Comparison of ENCODE assay signal across 12 mouse cellular contexts in genomic region chr9:96284916-96285315, GRCm38 (mm10).
DNase-seq lines count a peak whose midpoint lies in the region; ATAC-seq and TF ChIP-seq lines count a peak whose summit lies in the region.
"Had no signal": no experiment of that assay in that cellular context is flagged by ENCODE, and none has a peak within 500 bp of the region (broad histone marks: within the 10 kb centered on the region; RNA-seq: fewer than 3 reads in every experiment).

No protein-coding gene starts in this region.

- TF ChIP-seq CTCF in layer of hippocampus, adult 2 months (conservative IDR thresholded peaks at IDR 0.05) = peak; percentile 75

- DNase-seq in cerebellum, postnatal 14 days = peak; percentile 15 to 27
- no peak for DNase-seq in cerebellum, adult 9-11 months
- no peak for DNase-seq in layer of hippocampus, adult 2 months (ENCODE audit: low spot score in 2 of 2)
- no peak for DNase-seq in layer of hippocampus, adult 18-20 months (ENCODE audit: low spot score in 2 of 2)
- DNase-seq in MN1 (ENCODE audit: low spot score) = peak; percentile 51
- no peak for DNase-seq in cerebellum, adult 9-10 months
- DNase-seq in thymus, adult 18-20 months = no peak
- DNase-seq: adrenal gland, adult 8-10 months; gastrocnemius, postnatal 36 days; layer of hippocampus, postnatal 36 days had no signal

- H3K4me3 ChIP-seq in layer of hippocampus, adult 2 months = no peak overlapping the region
- H3K4me3 ChIP-seq: embryonic facial prominence, embryonic 12.5 days had no signal

- H3K27ac ChIP-seq in layer of hippocampus, adult 2 months = no peak overlapping the region
- H3K27ac ChIP-seq: embryonic facial prominence, embryonic 12.5 days had no signal

- ATAC-seq in megakaryocyte, adult 5-6 weeks (ENCODE audit: poor library complexity, severe bottlenecking) = 0 out of 2 replicates have a peak, but pooled peaks have one; percentile 35

Comparison
In these comparisons a context has a peak if more than half of its experiments do, and no peak if none do; other contexts are left out.
1. DNase-seq: peak in cerebellum, postnatal 14 days (2 of 2) and MN1 (single experiment); none in cerebellum, adult 9-11 months (single experiment), layer of hippocampus, adult 2 months (0 of 2), layer of hippocampus, adult 18-20 months (0 of 2), cerebellum, adult 9-10 months (single experiment) and thymus, adult 18-20 months (0 of 2).